Mouse (Mus musculus) erythroblast, embryonic 14.5 days (primary cell): Measurements from ENCODE around the gene Brip1.

Source experiments
- GATA1 ChIP-seq: IDR thresholded peaks from 2 replicates; pipeline ENCODE4 v1.6.1; 2012; ENCODE audit warnings: low read length, inconsistent platforms, mixed read lengths
- TAL1 ChIP-seq: IDR thresholded peaks from 3 replicates; pipeline ENCODE4 v1.6.1; 2012; ENCODE audit warnings: low read length, inconsistent platforms, mixed read lengths

GRCm38 (mm10) chr11:86038701-86039100 is 162.3 kb downstream of the Brip1 start:
- TF ChIP-seq GATA1 = no peak
- no peak for TF ChIP-seq TAL1
